Mouse (Mus musculus) ES-Bruce4 (cell line): ENCODE results near the gene Rab5if.

ENCODE experiments used
- CTCF ChIP-seq: IDR thresholded peaks from one replicate; pipeline ENCODE4 v1.8.1; 2011; ENCODE audit warnings: low read depth, low read length
- EP300 ChIP-seq: IDR thresholded peaks from 2 replicates; pipeline ENCODE4 v1.6.1; 2011; ENCODE audit warnings: low read depth, low read length; ENCODE audit not compliant: insufficient read depth
- POLR2A ChIP-seq: IDR thresholded peaks from one replicate; pipeline ENCODE4 v1.8.1; 2011; ENCODE audit warnings: low read length; ENCODE audit not compliant: insufficient read depth

DNA sequence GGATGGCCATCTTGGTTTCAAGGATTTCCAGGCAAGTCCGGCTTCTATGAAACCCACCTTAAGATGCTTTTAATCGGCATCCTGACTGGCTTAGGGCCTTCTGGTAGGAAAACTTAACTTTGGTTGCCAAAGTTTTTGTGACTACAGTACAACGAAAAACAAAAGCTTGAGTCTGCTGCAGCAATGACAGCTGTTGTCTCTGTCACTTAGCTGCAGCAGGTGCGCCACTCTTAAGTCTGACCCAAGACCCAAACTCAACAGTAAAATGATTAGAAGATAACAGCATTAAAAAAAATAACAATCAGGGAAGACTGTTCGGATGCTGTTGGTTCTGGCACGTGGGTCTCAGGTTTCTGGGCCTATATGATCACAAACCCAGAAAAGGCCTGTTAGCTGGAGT is 24.1 kb upstream of the Rab5if start:
- no peak for TF ChIP-seq CTCF
- TF ChIP-seq POLR2A, result no peak
- no peak for TF ChIP-seq EP300
